Comparison of ENCODE assay signal across 8 mouse cellular contexts in genomic region chr6:113531840-113532404, GRCm38 (mm10). TPM values are rescaled to one million over a fixed set of nuclear protein-coding genes. Genes with fewer than 3 reads are reported as not detected.
DNase-seq lines count a peak whose midpoint lies in the region; ATAC-seq and TF ChIP-seq lines count a peak whose summit lies in the region.

No protein-coding gene starts in this region.

- H3K9me3 ChIP-seq in hindbrain, embryonic 10.5 days = no peaks in the 10 kb centered on the region
- no peaks in the 10 kb centered on the region for H3K9me3 ChIP-seq in midbrain, embryonic 15.5 days

- no peak for TF ChIP-seq CTCF in kidney, adult 2 months (conservative IDR thresholded peaks at IDR 0.05; ENCODE audit: insufficient read depth, insufficient read length, low read depth, low read length)

- H3K27ac ChIP-seq in kidney, adult 2 months (ENCODE audit: insufficient read depth, low read depth, low read length) = no peak overlapping the region
- H3K27ac ChIP-seq in hindbrain, embryonic 10.5 days = peak overlapping the region; percentile 91
- no peak overlapping the region for H3K27ac ChIP-seq in midbrain, embryonic 15.5 days

- H3K9ac ChIP-seq in midbrain, embryonic 15.5 days = peak overlapping the region; percentile 58; the same call in 1 of the 2 replicates

- no peaks in the 10 kb centered on the region for H3K27me3 ChIP-seq in kidney, adult 2 months (replicated peaks; ENCODE audit: control insufficient read depth, insufficient read depth, low read length)
- H3K27me3 ChIP-seq in hindbrain, embryonic 10.5 days (ENCODE audit: insufficient read depth, poor library complexity, severe bottlenecking) = no peaks in the 10 kb centered on the region
- H3K27me3 ChIP-seq in midbrain, embryonic 15.5 days (replicated peaks) = no peaks in the 10 kb centered on the region

- 7% methylated on average over 7 of the region's 7 CpGs for WGBS in kidney, adult 2 months
- 10% methylated on average over 7 of the region's 7 CpGs for WGBS in hindbrain, embryonic 10.5 days
- 6% methylated on average over 7 of the region's 7 CpGs for WGBS in midbrain, embryonic 15.5 days

- no peak for TF ChIP-seq POLR2A in kidney, adult 2 months (IDR thresholded peaks at IDR 0.05; ENCODE audit: low read depth, low read length)

- H3K4me2 ChIP-seq in midbrain, embryonic 15.5 days = peak overlapping the region; percentile 66

- no peak for DNase-seq in kidney, adult 2 months
- no peak for DNase-seq in kidney, adult 9 months
- peak; percentile 39 for DNase-seq in MEL-GATA-1-ER (ENCODE audit: extremely low read depth, low read depth)
- peak; percentile 12 for DNase-seq in hindbrain, embryonic 10.5 days (ENCODE audit: low spot score)
- DNase-seq in adrenal gland, postnatal 36 days = no peak
- DNase-seq in left cerebral cortex, adult 11 months (ENCODE audit: low spot score) = no peak
- DNase-seq in layer of hippocampus, postnatal 25 days (ENCODE audit: extremely low spot score in 1 of 2, low spot score in 1 of 2) = no peak

- peak overlapping the region; percentile 99 for H3K4me3 ChIP-seq in kidney, adult 2 months (ENCODE audit: insufficient read depth, low read depth, low read length)
- H3K4me3 ChIP-seq in hindbrain, embryonic 10.5 days = peak overlapping the region; percentile 92
- H3K4me3 ChIP-seq in midbrain, embryonic 15.5 days = peak overlapping the region; percentile 59

- peaks cover 8% of the 10 kb centered on the region; the same call in 1 of the 2 replicates for H3K4me1 ChIP-seq in kidney, adult 2 months (ENCODE audit: control insufficient read depth, insufficient read depth, low read length)
- peaks cover 18% of the 10 kb centered on the region for H3K4me1 ChIP-seq in hindbrain, embryonic 10.5 days (replicated peaks)
- H3K4me1 ChIP-seq in midbrain, embryonic 15.5 days = peaks cover 22% of the 10 kb centered on the region

- ATAC-seq in midbrain, embryonic 15.5 days (replicated peaks) = peak; percentile 45; the same call in 1 of the 2 replicates

- H3K36me3 ChIP-seq in kidney, adult 2 months (ENCODE audit: control insufficient read depth, insufficient read depth, low read length) = no peaks in the 10 kb centered on the region
- H3K36me3 ChIP-seq in hindbrain, embryonic 10.5 days = peaks cover 28% of the 10 kb centered on the region
- no peaks in the 10 kb centered on the region for H3K36me3 ChIP-seq in midbrain, embryonic 15.5 days (replicated peaks)

RNA-seq across cellular contexts. Expression of gene Fancd2, which starts 0.4 kb away (rescaled TPM):
- polyA plus RNA-seq in kidney, adult 2 months (2012; rRNA removed) = 0.31 and 0.44 TPM in 2 replicates
- polyA plus RNA-seq in hindbrain, embryonic 10.5 days (2016; fragmentation: Nextera tagmentation; extraction: Ambion mirVana) = 13.2 and 18.1 TPM in 2 replicates
- polyA plus RNA-seq in midbrain, embryonic 15.5 days (2015; fragmentation: Nextera tagmentation; extraction: Ambion mirVana) = 2.1 and 2.6 TPM in 2 replicates
- 1 to 10 TPM in 1 of 2 experiments, under 1 TPM in 1; 0.83 to 1.5 TPM for total RNA-seq in adrenal gland, postnatal 36 days (2021)
- total RNA-seq in layer of hippocampus, postnatal 25 days (2021) = 1 to 10 TPM; 1.4 to 2.3 TPM

RNA-seq across cellular contexts. Expression of gene Emc3, which starts 0.5 kb away (rescaled TPM):
- 60.1 and 64.5 TPM in 2 replicates for polyA plus RNA-seq in kidney, adult 2 months (2012; rRNA removed)
- 79.0 and 81.8 TPM in 2 replicates for polyA plus RNA-seq in hindbrain, embryonic 10.5 days (2016; fragmentation: Nextera tagmentation; extraction: Ambion mirVana)
- 104 and 105 TPM in 2 replicates for polyA plus RNA-seq in midbrain, embryonic 15.5 days (2015; fragmentation: Nextera tagmentation; extraction: Ambion mirVana)
- 100 to 1,000 TPM in 1 of 2 experiments, 10 to 100 TPM in 1; 96.2 to 122 TPM for total RNA-seq in adrenal gland, postnatal 36 days (2021)
- total RNA-seq in layer of hippocampus, postnatal 25 days (2021) = 10 to 100 TPM; 76.8 to 85.4 TPM

RNA-seq across cellular contexts. Expression of gene Prrt3, which starts 30.2 kb away (rescaled TPM):
- polyA plus RNA-seq in kidney, adult 2 months (2012; rRNA removed) = 0.05 TPM in 1 of 2 replicates, not detected in the other
- polyA plus RNA-seq in hindbrain, embryonic 10.5 days (2016; fragmentation: Nextera tagmentation; extraction: Ambion mirVana) = 1.8 TPM in 2 replicates
- 13.1 and 13.5 TPM in 2 replicates for polyA plus RNA-seq in midbrain, embryonic 15.5 days (2015; fragmentation: Nextera tagmentation; extraction: Ambion mirVana)
- total RNA-seq in adrenal gland, postnatal 36 days (2021) = under 1 TPM; 0.17 to 0.26 TPM
- total RNA-seq in layer of hippocampus, postnatal 25 days (2021) = 10 to 100 TPM; 54.7 to 57.0 TPM

RNA-seq across cellular contexts. Expression of gene Creld1, which starts 48.8 kb away (rescaled TPM):
- 22.3 and 23.6 TPM in 2 replicates for polyA plus RNA-seq in kidney, adult 2 months (2012; rRNA removed)
- 36.7 and 42.5 TPM in 2 replicates for polyA plus RNA-seq in hindbrain, embryonic 10.5 days (2016; fragmentation: Nextera tagmentation; extraction: Ambion mirVana)
- 74.8 and 79.0 TPM in 2 replicates for polyA plus RNA-seq in midbrain, embryonic 15.5 days (2015; fragmentation: Nextera tagmentation; extraction: Ambion mirVana)
- total RNA-seq in adrenal gland, postnatal 36 days (2021) = 10 to 100 TPM; 55.9 to 58.0 TPM
- total RNA-seq in layer of hippocampus, postnatal 25 days (2021) = 100 to 1,000 TPM; 104 to 117 TPM

Comparison
In these comparisons a context has a peak if more than half of its experiments do, and no peak if none do; other contexts are left out.
1. DNase-seq: peak in MEL-GATA-1-ER (single experiment) and hindbrain, embryonic 10.5 days (single experiment); none in kidney, adult 2 months (single experiment), kidney, adult 9 months (single experiment), adrenal gland, postnatal 36 days (0 of 2), left cerebral cortex, adult 11 months (single experiment) and layer of hippocampus, postnatal 25 days (0 of 2).
2. Peak in every context shown above with its lines, with median percentiles within 50 percentile points of each other: H3K4me3 ChIP-seq.